Mouse (Mus musculus): ENCODE results near the gene Mark1.

- TF ChIP-seq POLR2A (IDR thresholded peaks at IDR 0.05; ENCODE audit: insufficient read depth, low read depth, low read length): no peak
- no peak for TF ChIP-seq CTCF (IDR thresholded peaks at IDR 0.05; ENCODE audit: insufficient read depth, low read depth, low read length)
Observed at GRCm38 (mm10) chr1:184983751-184984150, 15.6 kb downstream of the Mark1 start.

Measured in olfactory bulb, adult 2 months (tissue).